Mouse (Mus musculus) erythroblast, adult 5-6 weeks (primary cell): ENCODE data around the gene Zfp239. TPM values are rescaled to one million over a fixed set of nuclear protein-coding genes. Genes with fewer than 3 reads are reported as not detected.
A peak's percentile ranks its signal among the peaks of the same experiment; 100 is the strongest.

Experiments
- ATAC-seq: replicated peaks from 2 replicates; pipeline ENCODE4 v1.8.0; 2016; ENCODE audit warnings: moderate number of reproducible peaks, mild to moderate bottlenecking, moderate TSS enrichment, inconsistent platforms; ENCODE audit not compliant: poor library complexity, low FRiP score, severe bottlenecking
- total RNA-seq, 2 experiments: library from RNA; stranded (forward) in 1 of 2; stranded (reverse) in 1 of 2; fragments of 150-400 nt in 1 of 2; fragments of 200-764, 138-1000 nt in 1 of 2; gene quantifications; 2 replicates each; pipeline versions ENCODE4 v1.2.3 to v1.2.4; 2015 to 2017; ENCODE audit warnings: low replicate concordance in 2 of 2

Gene Zfp239
- total RNA-seq, 2 experiments from 2014 or later: 0.77 TPM; not detected in 1

DNA sequence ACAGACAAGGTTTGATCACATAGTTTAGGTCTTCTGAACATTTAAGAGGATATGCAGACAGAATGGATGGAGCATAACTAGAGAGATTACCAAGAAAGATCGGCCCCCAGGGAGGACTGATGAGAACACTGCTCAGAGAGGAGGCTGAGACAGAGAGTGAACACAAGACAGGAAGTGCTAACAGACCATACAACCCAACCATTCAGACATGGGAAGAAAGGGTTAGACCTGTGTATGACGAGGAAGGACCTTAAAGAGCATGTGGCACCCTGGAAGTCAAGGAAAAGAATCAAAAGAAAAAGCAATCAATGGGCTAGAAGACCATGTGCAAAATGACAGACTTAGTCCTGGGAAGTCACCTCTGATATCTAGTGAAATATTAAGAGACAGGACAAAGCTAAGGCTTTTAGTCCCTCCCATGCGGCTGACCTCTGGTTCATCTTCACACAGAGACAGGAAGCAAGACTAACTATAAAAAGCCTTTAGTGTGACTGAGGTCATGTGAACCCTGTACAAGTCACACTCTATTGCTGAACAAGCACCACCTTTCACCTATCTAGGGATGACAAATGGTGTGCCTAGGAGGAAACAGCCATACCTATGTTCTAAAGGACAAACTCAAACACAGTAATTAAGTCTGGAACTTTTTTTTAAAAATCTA lies 12.9 kb downstream of the Zfp239 start:
- ATAC-seq: no peak

DNA sequence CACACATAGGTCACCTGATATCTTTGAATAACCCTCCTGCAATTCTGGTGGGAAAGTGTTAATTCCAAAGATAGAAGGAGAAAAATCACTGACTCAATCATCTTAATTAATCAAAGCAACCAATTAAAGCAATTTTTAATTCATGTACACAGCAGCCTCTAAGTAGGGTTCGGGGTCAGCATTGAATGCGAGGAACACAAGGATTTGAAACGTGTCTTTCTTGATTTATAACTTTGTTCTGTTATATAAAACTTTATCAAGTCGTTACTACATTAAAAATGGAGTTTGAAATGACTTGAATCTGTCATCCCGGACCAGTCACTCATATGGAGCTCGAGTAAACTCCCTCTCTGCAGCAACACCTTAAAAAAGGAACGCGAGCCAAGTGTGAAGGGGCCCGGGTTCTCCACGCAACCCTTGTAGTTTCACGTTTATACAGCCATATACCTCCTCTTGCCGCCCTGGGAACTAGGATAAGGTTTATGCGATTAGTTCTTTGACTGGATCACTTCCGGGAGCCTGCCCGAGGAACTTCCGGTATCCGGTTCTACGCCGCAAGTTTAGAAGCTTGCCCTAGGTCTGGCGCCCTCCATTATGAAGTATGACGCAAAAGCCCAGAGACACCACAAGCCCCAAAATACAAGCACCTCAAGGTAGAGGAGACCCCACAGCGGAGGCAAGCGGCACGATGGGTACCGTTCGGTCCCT lies 17.0 kb downstream of the Zfp239 start:
- peak; percentile 82 for ATAC-seq

DNA sequence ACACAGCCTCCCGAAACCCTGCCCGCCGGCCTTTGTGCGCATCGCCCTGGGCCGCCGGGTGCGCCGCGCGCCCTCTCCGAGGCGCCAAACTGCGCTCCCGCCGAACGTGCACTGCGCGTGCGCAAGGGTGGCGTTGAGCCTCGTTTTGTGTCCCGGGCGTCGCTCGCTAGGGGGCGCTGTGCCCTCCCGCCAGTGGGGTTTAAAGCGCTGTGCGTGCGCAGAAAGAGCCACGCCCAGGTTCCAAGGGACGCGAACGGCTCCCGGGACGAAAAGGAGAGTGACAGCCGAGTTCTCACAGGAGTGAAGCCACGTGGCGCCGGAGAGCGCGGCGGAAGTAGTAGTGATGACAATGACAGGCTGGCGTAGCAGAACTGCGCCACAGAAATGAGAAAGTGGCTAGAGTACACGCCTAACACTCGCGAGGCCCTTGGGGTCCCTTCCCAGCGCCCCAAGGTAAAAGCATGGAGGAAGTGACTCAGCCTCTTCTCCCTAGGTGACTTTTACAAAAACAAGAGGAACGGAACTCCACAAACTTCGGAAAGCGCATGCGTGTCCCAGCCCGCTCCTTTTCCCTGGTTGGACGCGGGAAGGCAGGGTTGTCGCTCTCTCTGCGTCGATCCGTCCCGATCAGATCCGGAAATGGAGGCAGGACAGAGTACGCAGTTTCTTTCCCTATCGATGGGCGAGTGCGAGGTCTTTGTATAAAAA lies 17.7 kb downstream of the Zfp239 start:
- ATAC-seq: peak; percentile 89

GRCm38 (mm10) chr6:117880394-117880838 lies 18.5 kb downstream of the Zfp239 start:
- ATAC-seq: no peak

- ATAC-seq: no peak
Observed at GRCm38 (mm10) chr6:117881229-117881628, 19.3 kb downstream of the Zfp239 start.

- ATAC-seq: no peak
Observed at GRCm38 (mm10) chr6:117881997-117882396, 20.1 kb downstream of the Zfp239 start.

GRCm38 (mm10) chr6:117885943-117886342 lies 24.0 kb downstream of the Zfp239 start:
- no peak for ATAC-seq

DNA sequence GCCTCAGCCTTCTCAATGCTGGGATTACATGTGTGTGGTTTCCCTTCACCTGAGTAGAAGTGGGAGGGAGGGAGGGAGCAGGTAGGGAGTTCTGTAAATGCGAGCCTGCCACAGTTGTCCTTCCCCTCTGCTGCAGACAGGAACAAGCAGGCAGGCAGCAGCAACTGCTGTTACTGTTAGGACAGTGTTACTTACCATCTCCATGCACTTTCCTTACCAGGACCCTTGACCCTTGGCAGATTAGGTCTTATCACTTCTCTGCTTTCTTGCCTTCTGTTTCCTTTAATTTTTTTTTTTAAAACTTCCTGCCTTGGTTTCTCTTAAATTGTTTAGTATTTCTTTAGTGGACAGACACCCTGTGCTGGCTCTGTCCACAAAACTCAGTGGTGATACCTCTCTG lies 26.1 kb downstream of the Zfp239 start:
- ATAC-seq: 0 out of 2 replicates have a peak, but pooled peaks have one; percentile 9

GRCm38 (mm10) chr6:117888642-117889096 lies 26.8 kb downstream of the Zfp239 start:
- peak; percentile 77 for ATAC-seq

- no peak for ATAC-seq
Observed at GRCm38 (mm10) chr6:117890257-117890656, 28.4 kb downstream of the Zfp239 start.

- no peak for ATAC-seq
Observed at GRCm38 (mm10) chr6:117891369-117892160, 29.7 kb downstream of the Zfp239 start.

GRCm38 (mm10) chr6:117892386-117892785 lies 30.5 kb downstream of the Zfp239 start:
- ATAC-seq: no peak

DNA sequence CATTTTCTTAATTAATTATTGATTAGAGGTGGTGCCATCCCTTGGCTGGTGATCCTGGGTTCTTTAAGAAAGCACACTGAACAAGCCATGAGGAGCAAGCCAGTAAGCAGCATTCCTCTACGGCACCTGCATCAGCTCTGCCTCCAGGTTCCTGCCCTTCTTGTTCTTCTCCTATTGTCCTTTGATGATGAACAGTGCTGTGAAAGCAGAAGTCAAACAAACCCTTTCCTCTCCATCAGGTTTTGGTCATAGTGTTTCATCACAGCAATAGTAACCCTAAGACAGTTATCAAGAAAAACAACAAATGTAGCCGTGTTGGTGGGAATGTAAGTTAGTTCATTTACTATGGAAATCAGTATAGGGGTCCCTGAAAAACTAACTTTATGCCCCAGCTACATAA lies 31.5 kb downstream of the Zfp239 start:
- no peak for ATAC-seq

- ATAC-seq: no peak
Observed at GRCm38 (mm10) chr6:117897800-117898199, 35.9 kb downstream of the Zfp239 start.

DNA sequence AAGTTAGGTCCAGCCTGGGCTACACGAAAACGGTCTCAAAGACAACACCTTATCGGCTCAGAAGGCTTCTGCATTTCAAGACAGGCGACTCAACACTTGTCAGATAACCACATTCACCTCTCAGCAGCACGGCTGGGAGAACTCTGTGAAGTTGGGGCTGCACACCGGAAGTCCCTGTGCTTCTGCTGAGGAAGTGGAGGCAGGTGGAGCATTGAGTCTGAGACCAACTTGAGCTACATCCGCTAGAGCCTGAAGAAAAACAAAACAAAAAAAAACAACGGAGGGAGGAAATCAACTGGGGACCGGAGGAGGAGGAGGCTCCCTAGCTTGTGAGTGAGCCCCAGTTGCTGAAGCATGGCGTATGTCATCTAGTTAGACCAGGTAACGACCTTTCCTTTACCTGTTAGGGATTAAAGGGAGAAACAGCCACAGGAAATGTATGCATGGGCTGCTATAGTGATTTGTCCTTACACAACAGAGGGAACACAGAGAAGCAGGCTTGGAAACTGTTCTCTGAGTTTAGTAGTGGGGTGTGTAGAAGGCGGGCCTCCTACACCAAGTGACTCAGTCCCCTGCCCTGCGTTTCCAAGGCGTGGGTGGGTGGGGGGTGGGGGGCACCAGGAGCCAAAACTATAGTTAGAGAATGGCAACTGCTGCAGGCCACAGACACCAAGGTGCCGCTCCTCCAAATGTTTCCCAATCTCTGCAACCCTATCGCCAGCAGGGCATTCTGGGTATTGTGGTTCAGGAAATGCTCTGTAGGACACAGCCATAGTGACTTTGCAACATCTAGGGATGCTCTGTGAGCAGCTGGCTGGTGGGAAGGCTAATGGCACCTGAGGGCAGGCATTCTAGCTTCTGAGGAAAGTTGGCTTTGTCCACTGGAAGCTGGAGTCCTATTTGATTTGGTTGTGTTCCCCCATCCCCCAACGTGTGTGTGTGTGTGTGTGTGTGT lies 38.5 kb downstream of the Zfp239 start, which contains the start of gene Hnrnpf:
TSS of gene Hnrnpf (plus strand) at position 199 of the 955 bp plus-strand sequence.
- peak; percentile 90 for ATAC-seq

GRCm38 (mm10) chr6:117901510-117902402 lies 39.9 kb downstream of the Zfp239 start:
- ATAC-seq: no peak

DNA sequence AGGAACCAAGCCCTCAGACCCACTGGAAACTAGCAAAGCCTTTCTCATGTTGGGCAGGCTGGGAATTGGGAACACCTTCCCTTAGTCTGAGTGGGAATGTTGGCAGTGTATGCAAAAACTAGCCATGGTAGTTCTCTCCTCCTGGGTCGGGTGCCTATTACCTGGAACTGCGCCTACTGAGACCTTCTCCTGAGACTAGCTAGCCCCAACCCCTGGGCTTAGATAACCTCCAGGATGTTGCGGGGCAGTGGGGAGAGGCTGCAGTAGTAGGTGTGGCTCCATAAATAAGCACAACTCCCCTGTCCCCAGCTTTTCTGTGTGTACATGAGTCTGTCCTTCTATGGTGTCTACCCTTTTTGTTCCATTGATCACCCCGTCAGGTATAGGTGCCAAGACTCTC lies 40.7 kb downstream of the Zfp239 start:
- no peak for ATAC-seq

DNA sequence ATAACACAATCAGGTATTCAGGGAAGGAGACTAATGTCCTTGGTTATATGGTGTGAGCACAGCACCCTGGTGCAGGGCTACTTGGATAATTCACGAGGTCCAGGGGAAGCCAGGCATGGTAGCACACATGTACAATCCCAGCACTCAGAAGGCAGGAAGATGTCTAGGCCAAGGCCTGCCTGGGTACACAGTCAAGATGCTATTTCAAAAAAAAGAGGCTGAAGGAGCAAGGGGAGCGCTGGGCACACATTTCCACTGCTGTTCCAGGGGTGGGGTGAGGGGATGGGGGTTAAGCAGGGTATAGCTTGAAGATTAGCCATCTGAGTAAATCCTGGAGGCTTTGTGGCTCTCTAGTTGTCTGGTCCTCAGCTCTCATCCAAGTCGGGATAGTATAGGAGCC lies 41.9 kb downstream of the Zfp239 start:
- ATAC-seq: no peak
